Mouse (Mus musculus): ENCODE measurements around the gene Atf4.

Gene Atf4

DNA sequence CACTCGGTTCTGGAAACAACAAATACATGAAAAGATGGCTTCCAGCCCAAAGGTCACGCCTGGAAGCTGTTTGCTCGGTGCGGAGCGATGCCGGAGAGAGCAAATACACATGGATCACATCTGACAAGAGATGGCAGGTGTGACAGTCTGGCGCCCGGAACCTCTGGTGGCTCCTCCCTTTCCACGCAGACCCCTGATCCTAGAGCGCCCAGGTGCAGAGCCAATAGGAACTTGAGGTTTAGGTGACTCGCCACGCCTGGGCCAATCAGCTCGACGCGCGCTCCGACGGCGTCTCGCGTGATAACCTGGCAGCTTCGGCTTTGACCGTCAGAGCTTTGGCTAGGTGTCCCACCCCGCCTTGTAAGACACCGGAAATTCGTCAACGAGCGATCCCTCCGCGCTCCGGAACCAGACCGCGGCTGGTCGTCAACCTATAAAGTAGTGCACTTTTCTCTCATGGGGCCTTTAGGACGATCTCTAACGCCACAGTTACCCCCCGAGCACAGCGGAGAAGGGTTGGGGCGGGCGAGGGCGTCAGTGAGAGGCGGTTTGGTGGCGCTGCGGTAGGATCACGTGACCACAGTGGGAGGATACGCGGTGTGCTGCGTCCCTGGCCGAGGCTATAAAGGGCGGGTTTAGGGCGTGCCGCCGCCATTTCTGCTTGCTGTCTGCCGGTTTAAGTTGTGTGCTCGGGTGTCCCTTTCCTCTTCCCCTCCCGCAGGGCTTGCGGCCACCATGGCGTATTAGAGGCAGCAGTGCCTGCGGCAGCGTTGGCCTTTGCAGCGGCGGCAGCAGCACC, at the start of gene Atf4:
Gene Atf4, plus strand, starts transcription at position 338 of the 799 bp plus-strand sequence.
- peak; percentile 99 for DNase-seq (ENCODE audit: inconsistent ontology term)

DNA sequence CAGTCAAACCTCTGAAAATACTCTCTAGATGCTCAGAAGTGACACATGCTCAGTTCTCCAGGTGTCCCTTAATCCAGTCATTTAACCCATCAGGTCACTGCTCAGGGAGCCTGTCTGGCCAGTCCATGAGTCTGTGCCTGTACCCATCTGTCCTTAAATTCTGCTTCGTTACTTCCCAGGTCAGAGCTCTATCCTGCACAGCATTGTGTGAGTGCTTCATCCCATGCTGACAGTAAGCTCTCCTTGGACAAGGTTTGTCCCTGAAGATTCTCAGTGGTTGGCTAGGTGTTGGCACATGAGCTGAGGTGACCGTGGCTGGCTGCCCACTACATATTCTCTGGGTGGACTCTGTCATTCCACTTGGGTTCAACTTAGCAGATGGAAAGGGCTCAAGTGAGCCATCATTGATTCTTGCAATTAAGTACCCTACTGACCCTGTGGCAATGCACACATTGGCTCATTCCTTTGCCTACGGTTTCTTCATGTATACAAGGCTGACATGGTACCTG, 48.9 kb upstream of the Atf4 start:
- no peak for DNase-seq (ENCODE audit: inconsistent ontology term)

DNA sequence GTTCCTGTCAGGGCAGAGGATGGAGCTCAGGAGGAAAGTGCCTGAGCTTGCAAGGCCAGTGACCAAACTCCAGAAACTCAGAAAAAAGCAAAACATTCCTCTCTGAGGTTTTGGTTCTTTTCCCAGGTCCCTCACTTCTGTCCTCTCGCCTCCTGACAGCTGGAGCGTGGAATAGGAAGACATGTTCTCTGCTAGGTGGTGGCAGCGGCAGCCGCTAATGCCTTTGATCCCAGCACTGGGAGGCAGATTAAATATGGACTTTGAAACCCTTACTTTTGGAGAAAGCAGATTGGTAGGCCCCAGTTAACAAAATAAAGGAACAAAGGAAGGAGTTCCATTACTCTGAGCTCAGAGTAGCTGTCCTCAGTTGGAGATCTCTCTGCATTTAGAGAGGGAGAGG, 46.5 kb upstream of the Atf4 start:
- peak; percentile 20 for DNase-seq (ENCODE audit: inconsistent ontology term)

DNA sequence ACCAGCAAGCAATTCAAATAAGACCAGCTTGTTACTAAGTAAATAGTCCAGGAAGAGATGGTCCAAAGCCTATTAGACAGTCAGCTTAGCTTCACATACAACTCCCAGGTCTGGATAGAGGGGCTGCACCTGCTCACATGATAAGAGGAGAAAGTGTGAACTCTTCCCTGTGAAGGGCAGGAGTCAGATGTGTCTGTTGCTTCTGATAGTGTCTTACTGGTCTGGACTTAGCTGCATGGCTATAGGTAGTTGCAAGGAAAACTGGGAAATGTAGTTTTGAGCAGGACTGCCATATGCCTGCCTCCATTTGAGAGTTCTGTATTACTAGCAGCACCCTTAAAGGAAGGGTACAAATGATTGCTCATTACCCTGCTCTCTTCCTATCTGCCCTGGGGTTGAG, 41.3 kb upstream of the Atf4 start:
- no peak for DNase-seq (ENCODE audit: inconsistent ontology term)

DNA sequence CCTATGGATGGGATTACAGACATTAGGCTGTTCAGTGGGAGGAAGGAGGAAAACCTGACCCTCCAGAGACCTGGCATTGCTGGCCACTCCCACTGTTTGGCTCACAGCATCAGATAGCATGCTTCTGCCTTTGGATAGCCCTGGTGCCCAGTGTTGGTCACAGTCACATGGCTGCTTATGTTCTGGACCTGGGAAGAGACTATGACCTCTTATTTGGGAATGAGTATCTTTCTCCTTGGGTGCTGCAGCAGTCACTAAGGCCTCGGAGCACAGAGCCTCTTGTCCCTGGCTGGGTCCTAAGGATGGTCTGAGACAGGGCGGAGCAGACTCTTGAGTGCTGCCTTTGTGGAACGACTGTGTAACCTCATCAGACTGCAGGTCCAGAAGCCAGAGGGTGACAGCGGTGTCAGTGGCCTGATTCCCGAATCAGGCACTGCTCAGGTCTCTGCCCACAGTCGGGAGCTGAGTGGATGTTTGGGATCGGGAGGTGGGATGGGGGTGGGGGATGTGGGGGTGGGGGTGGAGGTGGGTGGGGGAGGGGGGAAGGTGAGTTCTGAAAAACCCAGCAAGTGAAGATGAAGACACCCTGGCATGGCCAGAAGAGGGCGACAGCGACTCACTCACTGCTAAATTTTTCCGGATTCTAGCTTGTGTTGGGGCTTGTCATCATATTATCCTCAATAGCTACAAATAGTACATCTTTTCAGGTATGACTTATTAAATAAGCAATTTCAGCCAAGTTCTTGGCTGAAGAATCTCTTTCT, 39.1 kb upstream of the Atf4 start:
- no peak for DNase-seq (ENCODE audit: inconsistent ontology term)

DNA sequence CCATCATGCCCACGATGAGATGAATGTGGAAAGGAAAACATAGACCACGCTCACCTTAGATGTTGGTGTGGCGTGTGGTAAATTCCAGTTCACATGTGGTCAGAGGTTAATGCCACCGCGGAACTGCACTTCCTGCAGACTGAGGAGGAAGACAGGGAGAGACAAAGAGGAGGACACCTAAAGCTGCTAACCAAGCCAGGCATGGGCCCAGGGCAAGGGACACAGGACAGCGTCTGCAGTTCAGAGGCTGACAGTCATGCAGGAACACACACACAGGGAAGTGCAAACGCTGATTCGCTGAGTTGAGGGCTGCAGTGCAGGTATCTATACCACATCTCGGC, 38.5 kb upstream of the Atf4 start:
- no peak for DNase-seq (ENCODE audit: inconsistent ontology term)

DNA sequence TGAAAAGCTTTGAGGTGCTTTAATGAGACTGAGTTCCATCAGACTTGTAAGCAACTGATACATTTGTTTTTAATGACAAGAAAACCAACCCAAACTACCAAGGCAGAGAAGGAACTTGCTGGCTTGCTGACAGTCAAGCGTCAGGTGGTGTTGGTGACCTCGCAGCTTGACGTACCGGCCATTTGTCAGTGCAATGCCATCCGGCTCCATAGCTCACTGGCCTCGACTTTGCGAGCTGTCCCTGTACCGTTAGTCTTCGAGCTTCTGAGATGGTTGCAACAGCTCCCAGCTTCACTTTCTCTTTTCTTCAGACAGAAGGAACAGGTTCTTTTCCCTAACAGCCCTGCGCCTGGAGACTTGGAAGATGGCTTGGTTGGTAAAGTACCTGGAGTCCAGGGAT, 37.5 kb upstream of the Atf4 start:
- DNase-seq (ENCODE audit: inconsistent ontology term): no peak

DNA sequence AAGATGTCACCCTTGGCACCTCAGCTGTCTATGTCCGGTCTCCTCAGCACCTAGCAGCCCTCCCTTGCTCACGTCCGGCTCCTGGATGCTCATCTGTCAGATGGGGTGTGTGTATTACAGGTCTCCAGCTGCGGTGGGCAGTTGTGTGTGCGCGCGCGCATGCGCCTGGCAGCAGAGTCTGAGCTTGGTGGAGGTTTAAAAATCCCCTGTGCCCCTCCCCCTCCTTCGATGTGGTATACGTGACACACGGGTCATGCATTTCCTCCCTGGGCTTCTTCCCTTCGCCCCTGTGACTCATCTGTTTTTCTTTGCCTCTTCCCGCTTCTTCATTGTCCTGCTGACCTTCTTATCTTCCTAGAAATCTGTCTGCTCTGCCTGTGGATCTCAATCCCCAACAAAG, 35.8 kb upstream of the Atf4 start:
- peak; percentile 84 for DNase-seq (ENCODE audit: inconsistent ontology term)

DNA sequence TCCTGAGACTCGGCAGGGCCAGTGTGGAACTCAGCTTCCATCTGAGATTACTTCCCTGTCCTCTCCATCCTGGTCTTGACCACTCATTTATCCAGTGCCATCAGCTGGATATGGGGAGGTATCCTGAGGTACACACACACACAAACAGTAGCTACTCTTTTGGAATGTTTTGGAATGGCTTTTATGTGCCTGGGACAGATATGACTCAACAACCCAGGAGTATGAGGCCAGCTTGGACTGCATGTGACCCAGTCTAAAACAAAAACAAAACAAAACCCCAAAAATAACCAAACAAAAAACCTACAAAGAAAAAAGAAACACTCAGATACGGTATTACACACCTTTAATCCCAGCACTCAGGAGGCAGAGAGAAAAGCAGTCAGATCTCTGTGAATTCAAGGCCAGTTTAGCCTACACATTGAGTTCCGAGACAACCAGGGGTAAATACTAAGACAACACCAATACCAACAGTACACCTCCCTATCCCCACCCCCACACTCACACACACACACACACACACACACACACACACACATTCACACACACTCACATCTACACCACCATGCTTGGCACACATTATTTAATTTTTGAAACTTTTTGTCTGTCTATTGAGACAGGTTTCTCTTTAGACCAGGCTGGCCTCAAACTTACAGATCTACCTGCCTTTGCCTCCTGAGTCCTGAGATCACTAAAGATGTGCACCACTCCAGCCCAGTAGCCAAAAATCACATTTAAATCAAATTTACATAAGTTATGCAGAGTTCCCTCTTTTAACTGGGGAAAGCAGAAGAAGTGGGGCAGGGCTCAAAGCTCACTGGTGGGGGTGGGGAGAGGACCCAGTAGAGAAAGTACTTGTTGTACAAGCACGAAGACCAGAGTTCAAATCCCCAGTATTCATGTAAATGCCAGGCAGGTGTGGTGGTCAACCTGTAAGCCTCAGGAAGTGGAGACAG, 35.0 kb upstream of the Atf4 start:
- peak; percentile 56 for DNase-seq (ENCODE audit: inconsistent ontology term)

DNA sequence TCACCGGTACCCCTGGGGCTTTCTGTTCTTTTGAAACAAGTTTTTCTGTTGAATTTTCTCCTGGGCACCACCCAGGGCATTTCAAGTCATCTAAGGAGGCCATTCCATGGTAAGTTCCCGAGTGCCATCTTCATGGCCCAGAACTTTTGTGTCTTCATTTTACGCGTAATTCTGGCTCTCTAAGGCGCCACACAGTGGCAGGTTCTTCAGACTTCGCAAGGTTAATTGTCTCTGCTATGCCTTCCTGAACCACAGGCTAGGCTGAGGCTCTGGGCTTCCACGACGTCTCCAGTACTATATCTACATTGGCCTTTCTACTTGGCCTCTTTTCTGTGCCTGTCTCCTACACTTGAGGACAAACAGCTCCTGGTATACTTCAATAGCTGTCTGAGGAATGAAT, 34.0 kb upstream of the Atf4 start:
- no peak for DNase-seq (ENCODE audit: inconsistent ontology term)

DNA sequence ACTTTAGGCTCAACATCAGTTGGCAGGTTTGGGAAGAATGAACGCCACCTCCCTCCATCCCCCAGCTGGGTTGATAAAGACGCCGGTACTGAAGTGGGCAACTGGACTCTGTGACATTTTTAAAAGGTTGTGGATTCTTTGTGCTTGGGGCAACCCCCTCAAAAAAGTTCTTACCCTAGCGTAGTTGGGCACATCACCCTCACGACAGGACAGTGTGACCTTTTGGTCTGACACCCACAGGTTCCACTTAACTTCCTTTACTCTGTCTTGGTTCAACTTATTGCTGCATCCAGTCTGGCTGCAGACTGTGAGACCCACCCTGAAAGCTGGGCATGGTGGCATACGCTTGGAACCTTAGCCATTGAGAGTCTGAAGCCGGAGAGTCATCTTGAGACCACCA, 31.2 kb upstream of the Atf4 start:
- DNase-seq (ENCODE audit: inconsistent ontology term): no peak

DNA sequence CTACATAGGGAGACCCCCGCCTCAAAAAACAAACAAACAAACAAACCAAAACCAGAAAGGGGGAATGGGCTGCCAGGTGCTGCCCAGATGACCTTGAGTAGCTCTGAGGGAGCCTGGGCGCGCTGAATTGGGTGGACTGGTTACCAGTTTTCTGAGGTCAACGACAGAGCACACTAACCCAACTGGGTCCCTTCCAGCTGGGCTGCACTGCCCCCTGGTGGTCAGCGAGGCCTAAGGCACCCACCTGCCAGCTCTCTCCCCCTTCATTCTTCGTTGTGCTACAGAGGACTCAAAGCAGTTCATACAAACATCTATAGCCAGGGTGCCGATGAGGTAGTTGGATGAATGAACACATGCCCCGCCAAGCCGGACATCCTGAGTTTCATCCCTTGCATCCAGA, 29.8 kb upstream of the Atf4 start:
- peak; percentile 74 for DNase-seq (ENCODE audit: inconsistent ontology term)

DNA sequence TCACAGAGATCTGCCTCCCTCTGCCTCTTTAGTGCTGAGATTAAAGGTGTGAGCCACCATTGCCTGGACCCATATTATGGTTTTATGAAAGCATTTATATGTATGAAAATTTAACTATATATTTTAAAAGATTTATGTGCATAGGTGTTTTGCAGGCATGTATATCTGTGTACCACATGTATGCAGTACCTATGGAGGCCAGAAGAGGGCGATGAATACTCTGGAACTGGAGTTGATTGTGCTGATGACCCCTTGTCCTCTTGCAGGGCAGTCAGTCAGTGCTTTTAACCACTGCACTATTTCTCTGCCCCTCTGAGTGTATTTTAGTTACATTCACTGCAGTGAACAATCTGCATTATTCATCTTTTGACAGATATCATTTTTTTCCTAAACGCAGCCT, 29.2 kb upstream of the Atf4 start:
- no peak for DNase-seq (ENCODE audit: inconsistent ontology term)

DNA sequence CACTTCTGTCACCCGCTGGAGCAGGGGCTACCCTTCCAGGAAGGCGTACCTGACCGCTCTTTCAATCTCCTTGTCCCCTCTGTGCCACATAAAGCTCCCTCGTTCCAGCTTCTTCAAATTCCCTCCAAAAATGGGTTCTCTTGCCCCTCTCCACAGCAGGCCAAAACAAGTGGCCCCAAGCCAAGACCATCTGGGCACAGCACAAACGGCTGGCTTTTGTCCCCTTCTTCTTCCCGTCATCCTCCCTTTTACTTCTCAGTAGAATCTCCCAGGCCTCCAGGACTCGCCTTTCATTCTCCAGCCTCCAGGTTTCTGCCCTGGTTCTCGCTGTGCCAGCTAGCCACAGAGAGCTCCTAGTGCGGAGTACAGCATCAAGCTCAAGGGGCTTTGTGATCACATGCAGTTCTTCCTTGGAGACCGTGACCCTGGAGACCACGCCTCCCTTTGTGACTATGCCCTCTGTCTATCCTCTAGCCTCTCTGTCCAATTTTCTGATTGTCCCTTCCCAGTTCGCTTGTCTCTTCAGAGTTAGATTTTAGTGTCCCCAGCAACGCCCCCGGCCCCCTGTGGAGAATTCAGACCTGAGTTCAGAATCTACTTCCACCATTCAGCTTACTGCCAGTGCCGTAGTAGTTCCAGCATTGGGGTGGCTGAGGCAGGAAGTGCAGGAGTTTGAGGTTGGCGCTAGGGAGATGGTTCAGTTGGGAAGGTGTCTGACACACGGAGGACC, 26.7 kb upstream of the Atf4 start:
- DNase-seq (ENCODE audit: inconsistent ontology term): no peak

DNA sequence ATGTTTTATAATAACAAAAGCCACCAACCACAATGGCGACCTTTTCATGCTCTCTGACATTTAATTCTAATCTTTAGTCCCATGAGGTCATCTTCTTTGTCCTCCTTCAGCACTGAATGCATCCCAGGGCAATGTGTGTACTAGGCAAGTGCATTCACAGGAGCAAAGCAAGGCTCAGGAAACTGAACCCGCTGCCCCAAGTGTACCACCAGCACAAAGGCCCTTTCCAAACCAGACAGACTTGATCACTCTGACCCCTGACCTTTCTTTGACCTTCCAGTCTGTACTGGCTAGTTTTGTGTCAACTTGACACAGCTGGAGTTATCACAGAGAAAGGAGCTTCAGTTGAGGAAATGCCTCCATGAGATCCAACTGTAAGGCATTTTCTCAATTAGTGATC, 22.7 kb upstream of the Atf4 start:
- DNase-seq (ENCODE audit: inconsistent ontology term): no peak

DNA sequence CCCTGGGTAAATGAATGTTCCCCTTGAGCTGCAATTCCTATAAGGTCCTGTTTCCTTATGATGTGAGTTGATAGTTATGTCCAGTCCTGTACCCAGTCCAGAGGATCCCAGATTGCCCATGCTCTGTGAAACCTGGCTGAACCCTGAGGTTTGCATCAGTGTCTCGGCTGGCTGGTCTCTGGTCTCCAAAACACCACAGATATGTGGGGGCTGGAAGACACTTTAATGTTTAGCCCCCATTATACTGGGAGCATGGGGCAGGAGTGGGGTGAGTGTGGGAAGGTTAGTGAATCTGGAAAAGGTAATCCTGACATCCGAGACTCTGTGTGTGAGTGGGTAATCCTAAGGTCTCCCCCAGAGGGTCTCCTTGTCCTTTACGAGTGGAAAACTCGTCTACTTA, 21.9 kb upstream of the Atf4 start:
- no peak for DNase-seq (ENCODE audit: inconsistent ontology term)

DNA sequence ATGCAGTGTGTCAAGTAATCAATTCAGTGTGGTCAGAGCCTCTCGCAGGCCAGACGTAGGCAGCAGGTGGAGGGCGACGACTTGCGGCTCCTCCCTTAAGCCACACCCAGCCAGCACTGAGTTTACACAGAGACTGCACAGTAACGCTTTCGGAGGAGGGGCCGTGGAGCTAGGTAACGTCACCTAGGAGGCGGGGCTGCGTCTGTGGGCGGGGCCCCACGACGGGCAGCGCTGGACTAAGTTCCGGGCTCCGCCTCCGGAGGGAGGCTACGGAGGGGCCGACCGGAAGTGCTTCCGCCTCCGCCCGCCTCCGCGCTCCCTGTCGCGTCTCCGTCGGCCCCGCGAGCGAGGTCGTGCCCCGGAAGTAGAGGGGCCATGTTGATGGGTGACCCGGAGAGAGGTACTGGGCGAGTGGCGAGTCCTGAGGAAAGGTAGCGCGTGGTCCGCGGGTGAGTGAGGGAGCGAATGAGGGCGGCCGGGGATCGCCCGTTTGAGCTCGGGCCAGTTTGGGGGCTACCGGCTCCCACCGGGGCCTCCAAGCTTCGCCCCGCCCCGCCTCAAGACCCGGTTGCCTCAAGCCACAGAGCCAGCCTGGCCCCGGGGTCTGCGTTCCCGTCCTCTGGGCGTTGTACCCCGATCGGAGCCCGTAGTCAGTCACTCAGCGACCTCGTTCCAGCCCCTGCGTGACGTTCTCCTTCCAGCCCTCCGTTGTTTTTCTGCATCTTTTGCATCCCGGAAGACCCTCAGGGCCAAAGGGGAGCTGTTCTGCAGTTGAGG, 21.1 kb upstream of the Atf4 start, which contains the start of gene Mief1:
Gene Mief1, plus strand, starts transcription at position 286 of the 777 bp plus-strand sequence.
- DNase-seq (ENCODE audit: inconsistent ontology term): peak; percentile 99

DNA sequence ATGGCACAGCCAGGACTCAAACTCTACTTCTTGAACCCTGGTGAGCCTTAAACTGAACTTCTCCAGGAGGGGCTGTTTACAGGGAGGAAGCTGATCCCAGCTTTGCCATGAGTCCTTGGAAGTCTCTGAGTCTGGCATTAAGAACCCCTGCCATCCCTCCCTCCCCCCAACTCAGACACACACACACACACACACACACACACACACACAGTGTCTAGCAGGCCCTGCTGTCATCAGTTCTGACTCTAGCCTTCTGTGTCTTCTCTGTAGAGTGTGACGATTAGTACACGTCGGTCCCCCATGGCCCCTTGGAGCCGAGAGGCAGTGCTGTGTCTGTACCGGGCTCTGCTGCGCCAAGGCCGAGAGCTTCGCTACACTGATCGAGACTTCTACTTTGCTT, 19.4 kb upstream of the Atf4 start, which contains the start of gene AC140267.1:
Gene AC140267.1, plus strand, starts transcription at position 301 of the 400 bp plus-strand sequence.
- DNase-seq (ENCODE audit: inconsistent ontology term): no peak

DNA sequence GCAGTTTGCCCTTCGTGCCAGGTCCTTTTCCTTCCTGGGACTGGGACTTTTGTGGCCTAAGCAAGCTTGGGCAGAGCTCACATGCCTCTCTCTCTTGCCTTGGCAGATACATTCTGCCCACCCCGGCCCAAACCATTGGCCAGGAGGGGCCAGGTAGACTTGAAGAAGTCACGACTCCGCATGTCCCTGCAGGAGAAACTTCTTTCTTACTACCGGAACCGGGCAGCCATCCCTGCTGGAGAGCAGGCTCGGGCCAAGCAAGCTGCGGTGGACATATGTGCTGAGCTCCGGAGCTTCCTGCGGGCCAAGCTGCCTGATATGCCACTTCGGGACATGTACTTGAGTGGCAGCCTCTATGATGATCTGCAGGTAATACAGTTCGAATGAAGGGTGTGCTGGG, 6.8 kb upstream of the Atf4 start:
- DNase-seq (ENCODE audit: inconsistent ontology term): no peak

DNA sequence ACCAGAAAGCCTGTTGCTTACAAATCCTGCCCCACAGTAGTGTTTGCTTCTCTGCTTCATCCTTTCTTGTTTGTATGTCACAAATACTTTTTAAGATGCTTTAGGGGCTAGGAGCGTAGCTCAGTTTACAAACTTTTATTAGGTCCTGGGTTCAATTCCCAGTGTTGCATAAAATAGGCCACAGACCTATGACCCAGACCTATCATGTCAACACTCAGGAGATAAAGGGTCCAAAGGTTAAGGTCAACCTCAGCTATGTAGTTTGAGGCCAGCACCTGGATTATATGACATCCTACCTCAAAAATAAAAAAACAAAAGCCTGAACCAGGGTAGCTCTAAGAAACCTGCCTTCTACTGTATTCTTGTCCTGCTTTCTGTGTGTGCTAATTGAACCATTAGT, 6.4 kb upstream of the Atf4 start:
- DNase-seq (ENCODE audit: inconsistent ontology term): no peak

All from Muller cell, postnatal 12 days (primary cell).